Mouse (Mus musculus) lung, embryonic 16.5 days (tissue): ENCODE data around the gene Ppil2. TPM values are rescaled to one million over a fixed set of nuclear protein-coding genes. Genes with fewer than 3 reads are reported as not detected.

Experiments used
- ATAC-seq: fragments of 200-750 bp; cut with Nextera tagmentation; 2 replicates; pipeline ENCODE4 v1.8.0; 2017; ENCODE audit warnings: low read depth, mild to moderate bottlenecking, moderate library complexity
- H3K27ac ChIP-seq: fragments of 300-500 bp; sonication (generic); 2 replicates; pipeline ENCODE4 v1.5.1; 2014; ENCODE audit warnings: mild to moderate bottlenecking, control low read depth, low read length
- H3K27me3 ChIP-seq: fragments of 300-500 bp; sonication (generic); 2 replicates; pipeline ENCODE4 v1.6.1; 2014; ENCODE audit warnings: low read depth, low read length, mixed read lengths; ENCODE audit not compliant: control insufficient read depth, insufficient read depth
- H3K36me3 ChIP-seq: fragments of 300-500 bp; sonication (generic); 2 replicates; pipeline ENCODE4 v1.6.1; 2014; ENCODE audit warnings: low read length; ENCODE audit not compliant: control insufficient read depth, insufficient read depth
- H3K4me1 ChIP-seq: fragments of 300-500 bp; sonication (generic); replicated peaks from 2 replicates; pipeline ENCODE4 v1.6.1; 2014; ENCODE audit warnings: low read length, mixed read lengths; ENCODE audit not compliant: control insufficient read depth, insufficient read depth
- H3K4me2 ChIP-seq: fragments of 300-500 bp; sonication (generic); 2 replicates; pipeline ENCODE4 v1.6.1; 2014; ENCODE audit warnings: low read depth, low read length, control low read depth
- H3K4me3 ChIP-seq: fragments of 300-500 bp; sonication (generic); 2 replicates; pipeline ENCODE4 v1.5.1; 2014; ENCODE audit warnings: mild to moderate bottlenecking, low read length, control low read depth
- H3K9ac ChIP-seq: fragments of 300-500 bp; sonication (generic); 2 replicates; pipeline ENCODE4 v1.6.1; 2014; ENCODE audit warnings: low read length, control low read depth
- H3K9me3 ChIP-seq: fragments of 300-500 bp; sonication (generic); 2 replicates; pipeline ENCODE4 v1.6.1; 2016; ENCODE audit warnings: low read length; ENCODE audit not compliant: control insufficient read depth
- WGBS: fragments of 180-500 bp; shearing (Covaris S2); extraction: QIAGEN DNeasy Blood & Tissue Kit; methylation state at CpG from one replicate; pipeline ENCODE4 v1.1.7; 2014; 5-methylcytosine and 5-hydroxymethylcytosine counted together
- polyA plus RNA-seq: library from polyadenylated mRNA; unstranded; fragments of >200 nt; fragmentation: Nextera tagmentation; extraction: Ambion mirVana; gene quantifications from 2 replicates; pipeline ENCODE4 v1.2.1, GENCODE M21; 2015

Ppil2 gene
- polyA plus RNA-seq, 1 experiment from 2014 or later = 146 TPM

DNA sequence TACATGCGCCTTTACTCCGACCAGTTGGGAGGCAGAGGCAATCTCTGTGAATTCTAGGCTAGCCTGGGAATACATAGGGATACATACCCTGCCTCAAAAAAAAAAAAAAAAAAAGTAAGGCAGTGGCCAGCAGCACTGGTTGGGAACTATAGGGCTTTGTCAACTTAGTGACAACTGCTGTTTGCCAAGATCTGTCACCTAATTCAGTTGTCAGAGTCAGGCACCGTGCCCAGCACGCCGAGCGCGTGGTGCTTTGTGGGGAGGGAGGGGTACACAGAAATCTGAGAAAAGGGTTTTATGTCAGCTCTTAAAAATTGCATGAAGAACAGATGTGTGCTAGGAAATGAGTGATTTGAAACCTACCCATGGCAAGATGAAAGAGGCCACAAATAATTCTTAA is 33.0 kb downstream of the Ppil2 start:
- Histone ChIP-seq H3K27ac (no peak overlapping the region), H3K9ac (no peak overlapping the region), H3K9me3 (peaks cover 6% of the 10 kb centered on the region; the same call in 1 of the 2 replicates), H3K4me3 (no peak overlapping the region), H3K27me3 (no peaks in the 10 kb centered on the region), H3K4me1 (peaks cover 3% of the 10 kb centered on the region; the same call in 1 of the 2 replicates), H3K36me3 (peaks cover 9% of the 10 kb centered on the region; the same call in 1 of the 2 replicates), H3K4me2 (no peak overlapping the region)
- ATAC-seq = peak; percentile 84
- 66% methylated on average over 7 of the region's 7 CpGs for WGBS

DNA sequence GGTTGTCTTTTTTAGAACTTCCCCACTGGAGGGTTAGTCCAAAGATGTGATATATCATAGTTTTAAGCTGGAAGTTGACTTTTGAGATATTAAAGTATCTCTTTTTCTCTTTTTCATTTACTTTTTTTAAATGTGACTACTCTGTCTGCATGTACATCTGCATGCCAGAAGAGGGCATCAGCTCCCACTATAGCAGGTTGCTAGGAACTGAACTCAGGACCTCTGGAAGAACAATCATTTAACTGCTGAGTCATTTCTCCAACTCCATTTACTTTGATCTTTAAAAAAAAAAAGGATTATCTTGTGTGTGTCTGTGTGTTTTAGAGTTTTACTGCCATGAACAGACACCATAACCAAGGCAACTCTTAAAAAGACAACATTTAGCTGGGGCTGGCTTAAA is 34.2 kb downstream of the Ppil2 start:
- no peak overlapping the region for H3K4me2 ChIP-seq
- 0 out of 2 replicates have a peak, but pooled peaks cover 5% of the 10 kb centered on the region for H3K36me3 ChIP-seq
- H3K9ac ChIP-seq = no peak overlapping the region
- H3K27ac ChIP-seq = no peak overlapping the region
- H3K9me3 ChIP-seq = peaks cover 6% of the 10 kb centered on the region; the same call in 1 of the 2 replicates
- H3K4me1 ChIP-seq = peaks cover 3% of the 10 kb centered on the region; the same call in 1 of the 2 replicates
- no peaks in the 10 kb centered on the region for H3K27me3 ChIP-seq
- ATAC-seq = no peak
- no peak overlapping the region for H3K4me3 ChIP-seq

DNA sequence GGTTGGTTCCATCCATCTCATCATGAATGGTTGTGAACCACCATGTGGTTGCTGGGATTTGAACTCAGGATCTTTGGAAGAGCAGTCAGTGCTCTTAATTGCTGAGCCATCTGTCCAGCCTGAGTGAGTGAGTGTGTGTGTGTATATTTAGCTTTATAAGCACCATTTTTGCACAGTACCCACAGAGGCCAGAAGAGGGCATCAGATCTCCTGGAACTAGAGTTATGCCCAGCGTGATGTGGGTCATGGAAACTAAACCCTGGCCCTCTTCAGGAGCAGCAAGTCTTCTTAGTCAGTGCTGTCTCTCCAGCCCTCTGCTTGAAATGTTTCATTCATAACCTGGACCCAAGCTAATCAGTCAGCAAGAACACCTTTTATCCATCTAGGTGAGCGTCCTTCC is 34.8 kb downstream of the Ppil2 start:
- 87% methylated on average over 2 of the region's 2 CpGs for WGBS
- no peak overlapping the region for H3K4me3 ChIP-seq
- H3K27me3 ChIP-seq = no peaks in the 10 kb centered on the region
- H3K27ac ChIP-seq = no peak overlapping the region
- no peak overlapping the region for H3K4me2 ChIP-seq
- H3K4me1 ChIP-seq = no peaks in the 10 kb centered on the region
- no peak for ATAC-seq
- H3K9me3 ChIP-seq = peaks cover 6% of the 10 kb centered on the region; the same call in 1 of the 2 replicates
- H3K36me3 ChIP-seq = 0 out of 2 replicates have a peak, but pooled peaks cover 5% of the 10 kb centered on the region
- H3K9ac ChIP-seq = no peak overlapping the region

- Histone ChIP-seq H3K4me1 (no peaks in the 10 kb centered on the region), H3K27ac (no peak overlapping the region), H3K36me3 (0 out of 2 replicates have a peak, but pooled peaks cover 2% of the 10 kb centered on the region), H3K4me2 (no peak overlapping the region), H3K27me3 (no peaks in the 10 kb centered on the region), H3K9me3 (peaks cover 4% of the 10 kb centered on the region; the same call in 1 of the 2 replicates), H3K4me3 (no peak overlapping the region), H3K9ac (no peak overlapping the region)
- no peak for ATAC-seq
- 83% methylated on average over 7 of the region's 7 CpGs for WGBS
These were observed 38.1 kb downstream of the Ppil2 start for GRCm38 (mm10) chr16:17073000-17073399.

- 31% methylated on average over 6 of the region's 6 CpGs for WGBS
- H3K9me3 ChIP-seq = peaks cover 4% of the 10 kb centered on the region; the same call in 1 of the 2 replicates
- peak overlapping the region; percentile 83 for H3K4me3 ChIP-seq
- no peaks in the 10 kb centered on the region for H3K4me1 ChIP-seq
- no peaks in the 10 kb centered on the region for H3K27me3 ChIP-seq
- H3K9ac ChIP-seq = peak overlapping the region; percentile 88; the same call in 1 of the 2 replicates
- 0 out of 2 replicates have a peak, but pooled peaks cover 2% of the 10 kb centered on the region for H3K36me3 ChIP-seq
- no peak for ATAC-seq
- H3K4me2 ChIP-seq = peak overlapping the region; percentile 85
- H3K27ac ChIP-seq = no peak overlapping the region
These were observed 40.3 kb downstream of the Ppil2 start for GRCm38 (mm10) chr16:17070716-17071115.

- no peaks in the 10 kb centered on the region for H3K27me3 ChIP-seq
- peak within 1 kb of the TSS; percentile 88 for H3K9ac ChIP-seq
- 0 out of 2 replicates have a peak, but pooled peaks cover 2% of the 10 kb centered on the region for H3K36me3 ChIP-seq
- no peaks in the 10 kb centered on the region for H3K4me1 ChIP-seq
- ATAC-seq = peak; percentile 97
- H3K4me3 ChIP-seq = peak within 1 kb of the TSS; percentile 83
- 0% methylated on average over 61 of the region's 76 CpGs for WGBS
- peak within 1 kb of the TSS; percentile 84 for H3K27ac ChIP-seq
- peak within 1 kb of the TSS; percentile 85 for H3K4me2 ChIP-seq
- H3K9me3 ChIP-seq = no peaks in the 10 kb centered on the region
These were observed 41.3 kb downstream of the Ppil2 start, which contains the start of gene Ypel1 for GRCm38 (mm10) chr16:17069511-17070443. TSS of gene Ypel1 (plus strand) at chr16:17069696.

- no peak for ATAC-seq
- no peak overlapping the region for H3K27ac ChIP-seq
- no peak overlapping the region for H3K4me3 ChIP-seq
- no peak overlapping the region for H3K4me2 ChIP-seq
- no peaks in the 10 kb centered on the region for H3K27me3 ChIP-seq
- H3K4me1 ChIP-seq = no peaks in the 10 kb centered on the region; the same call in 1 of the 2 replicates
- 81% methylated on average over 2 of the region's 2 CpGs for WGBS
- H3K36me3 ChIP-seq = no peaks in the 10 kb centered on the region
- H3K9me3 ChIP-seq = no peaks in the 10 kb centered on the region
- no peak overlapping the region for H3K9ac ChIP-seq
These were observed 43.5 kb downstream of the Ppil2 start for GRCm38 (mm10) chr16:17067552-17067951.

DNA sequence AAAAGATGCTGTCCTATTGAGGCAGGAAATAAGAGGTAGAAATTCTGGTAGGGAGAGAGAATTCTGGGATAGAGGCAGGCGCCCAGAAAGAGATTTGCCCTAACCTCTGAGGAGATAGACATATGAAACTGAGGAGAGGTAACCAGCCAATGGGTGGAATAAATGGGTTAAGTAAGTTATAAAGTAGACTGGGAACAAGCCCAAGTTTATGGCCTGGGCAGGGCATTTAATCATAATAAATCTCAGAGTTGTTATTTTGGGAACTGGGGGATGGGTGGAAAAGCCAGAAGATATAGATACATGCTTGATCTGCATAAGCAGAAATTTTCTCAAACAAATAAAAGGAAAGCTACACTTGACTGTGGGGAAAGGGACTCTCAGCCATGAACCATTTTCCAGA is 48.7 kb downstream of the Ppil2 start:
- Histone ChIP-seq H3K4me3 (no peak overlapping the region), H3K9ac (no peak overlapping the region), H3K27me3 (no peaks in the 10 kb centered on the region), H3K9me3 (no peaks in the 10 kb centered on the region), H3K4me2 (no peak overlapping the region), H3K36me3 (no peaks in the 10 kb centered on the region), H3K27ac (no peak overlapping the region), H3K4me1 (no peaks in the 10 kb centered on the region; the same call in 1 of the 2 replicates)
- ATAC-seq = no peak
- 61% methylated on average over 1 of the region's 1 CpGs for WGBS

- no peaks in the 10 kb centered on the region for H3K9me3 ChIP-seq
- 80% methylated on average over 3 of the region's 3 CpGs for WGBS
- ATAC-seq = no peak
These were observed 55.5 kb downstream of the Ppil2 start for GRCm38 (mm10) chr16:17055584-17055983.

More at GRCm38 (mm10) chr16:17055584-17055983, 55.5 kb downstream of the Ppil2 start:
- Histone ChIP-seq H3K27ac (no peak overlapping the region), H3K4me1 (no peaks in the 10 kb centered on the region), H3K9ac (no peak overlapping the region), H3K4me3 (no peak overlapping the region), H3K27me3 (no peaks in the 10 kb centered on the region), H3K4me2 (no peak overlapping the region), H3K36me3 (no peaks in the 10 kb centered on the region)
